Mouse (Mus musculus) MEL (cell line): ENCODE measurements around the gene Mog. TPM values are rescaled to one million over a fixed set of nuclear protein-coding genes. Genes with fewer than 3 reads are reported as not detected.

ENCODE experiments used
- DNase-seq: peaks from one replicate; pipeline ENCODE4 v3.0.0; 2011; ENCODE audit warnings: low read depth, low spot score
- H3K27ac ChIP-seq: 2 replicates; pipeline ENCODE4 v1.5.1; 2012; ENCODE audit warnings: low read depth, mild to moderate bottlenecking, control low read depth, low read length, moderate library complexity; ENCODE audit not compliant: control insufficient read depth
- H3K27me3 ChIP-seq, 2 experiments: fragments of 150-350 bp in 1 of 2; sonication (generic) in 1 of 2; 2 replicates each; pipeline ENCODE4 v1.6.1; 2012; ENCODE audit warnings: low read length in 2 of 2, mild to moderate bottlenecking in 2 of 2, improper control_type of control experiment in 1 of 2, moderate library complexity in 1 of 2; ENCODE audit not compliant: insufficient read depth in 2 of 2, control insufficient read depth in 1 of 2
- H3K36me3 ChIP-seq, 2 experiments: 2 replicates each; pipeline ENCODE4 v1.6.1; 2012 to 2014; ENCODE audit warnings: low read length in 2 of 2, improper control_type of control experiment in 1 of 2, inconsistent platforms in 1 of 2, mild to moderate bottlenecking in 1 of 2; ENCODE audit not compliant: insufficient read depth in 2 of 2, control insufficient read depth in 1 of 2
- H3K4me1 ChIP-seq, 2 experiments: fragments of 150-350 bp in 1 of 2; sonication (generic) in 1 of 2; 2 replicates each; pipeline ENCODE4 v1.6.1; 2012; ENCODE audit warnings: low read length in 2 of 2, improper control_type of control experiment in 1 of 2, mild to moderate bottlenecking in 1 of 2; ENCODE audit not compliant: insufficient read depth in 2 of 2, control insufficient read depth in 1 of 2
- H3K4me3 ChIP-seq, 2 experiments: fragments of 150-350 bp in 1 of 2; sonication (generic) in 1 of 2; 2 replicates each; pipeline ENCODE4 v1.5.1; 2012; ENCODE audit warnings: low read depth in 2 of 2, low read length in 2 of 2, mild to moderate bottlenecking in 2 of 2, moderate library complexity in 2 of 2, control low read depth in 1 of 2, improper control_type of control experiment in 1 of 2; ENCODE audit not compliant: control insufficient read depth in 1 of 2, insufficient read depth in 1 of 2
- H3K79me2 ChIP-seq: 2 replicates; pipeline ENCODE4 v1.6.1; 2012; ENCODE audit warnings: mild to moderate bottlenecking, low read length, moderate library complexity; ENCODE audit not compliant: control insufficient read depth, poor library complexity, insufficient read depth
- H3K9ac ChIP-seq: 2 replicates; pipeline ENCODE4 v1.6.1; 2012; ENCODE audit warnings: low read depth, mild to moderate bottlenecking, control low read depth, low read length, moderate library complexity; ENCODE audit not compliant: control insufficient read depth, poor library complexity, severe bottlenecking
- H3K9me3 ChIP-seq: fragments of 150-350 bp; sonication (generic); replicated peaks from 2 replicates; pipeline ENCODE4 v1.6.1; 2012; ENCODE audit warnings: mild to moderate bottlenecking, low read length, improper control_type of control experiment, moderate library complexity; ENCODE audit not compliant: insufficient read depth
- CHD1 ChIP-seq: IDR thresholded peaks from 2 replicates; pipeline ENCODE4 v1.6.1; 2012; ENCODE audit warnings: low read depth, mild to moderate bottlenecking, inconsistent platforms, low read length, improper control_type of control experiment
- CHD2 ChIP-seq: IDR thresholded peaks from 2 replicates; pipeline ENCODE4 v1.6.1; 2011; ENCODE audit warnings: low read length, improper control_type of control experiment
- ELF1 ChIP-seq: IDR thresholded peaks from 2 replicates; pipeline ENCODE4 v1.6.1; 2014; ENCODE audit warnings: low read depth, mild to moderate bottlenecking, inconsistent platforms, low read length, improper control_type of control experiment, moderate library complexity
- ETS1 ChIP-seq: IDR thresholded peaks from 2 replicates; pipeline ENCODE4 v1.6.1; 2012; ENCODE audit warnings: low read depth, mild to moderate bottlenecking, inconsistent platforms, low read length, improper control_type of control experiment, moderate library complexity
- GABPA ChIP-seq: IDR thresholded peaks from 2 replicates; pipeline ENCODE4 v1.6.1; 2012; ENCODE audit warnings: low read depth, mild to moderate bottlenecking, inconsistent platforms, low read length, improper control_type of control experiment, moderate library complexity
- HCFC1 ChIP-seq: IDR thresholded peaks from 2 replicates; pipeline ENCODE4 v1.6.1; 2012; ENCODE audit warnings: low read depth, mild to moderate bottlenecking, inconsistent platforms, low read length, improper control_type of control experiment, moderate library complexity
- KAT2A ChIP-seq: conservative IDR thresholded peaks from 2 replicates; pipeline ENCODE4 v1.6.1; 2012; ENCODE audit warnings: low read depth, low read length, improper control_type of control experiment, inconsistent platforms
- MAFK ChIP-seq: IDR thresholded peaks from 2 replicates; pipeline ENCODE4 v1.6.1; 2011; ENCODE audit warnings: low read depth, mild to moderate bottlenecking, low read length, improper control_type of control experiment, borderline replicate concordance
- MAZ ChIP-seq: IDR thresholded peaks from 2 replicates; pipeline ENCODE4 v1.6.1; 2012; ENCODE audit warnings: low read depth, mild to moderate bottlenecking, inconsistent platforms, low read length, improper control_type of control experiment
- MXI1 ChIP-seq: IDR thresholded peaks from 2 replicates; pipeline ENCODE4 v1.6.1; 2011; ENCODE audit warnings: mild to moderate bottlenecking, low read depth, low read length, improper control_type of control experiment
- MYB ChIP-seq: IDR thresholded peaks from 2 replicates; pipeline ENCODE4 v1.6.1; 2011; ENCODE audit warnings: mild to moderate bottlenecking, low read depth, low read length, improper control_type of control experiment
- NRF1 ChIP-seq: IDR thresholded peaks from 2 replicates; pipeline ENCODE4 v1.6.1; 2014; ENCODE audit warnings: low read depth, mild to moderate bottlenecking, inconsistent platforms, low read length, improper control_type of control experiment, moderate library complexity; ENCODE audit not compliant: poor library complexity, insufficient read depth, severe bottlenecking
- SIN3A ChIP-seq: IDR thresholded peaks from 2 replicates; pipeline ENCODE4 v1.6.1; 2012; ENCODE audit warnings: low read length, improper control_type of control experiment, inconsistent platforms
- TBP ChIP-seq: IDR thresholded peaks from 2 replicates; pipeline ENCODE4 v1.8.0; 2011; ENCODE audit warnings: low read depth, low read length, improper control_type of control experiment
- TCF12 ChIP-seq: IDR thresholded peaks from 2 replicates; pipeline ENCODE4 v1.6.1; 2014; ENCODE audit warnings: low read depth, mild to moderate bottlenecking, inconsistent platforms, low read length, improper control_type of control experiment, moderate library complexity
- UBTF ChIP-seq: IDR thresholded peaks from 2 replicates; pipeline ENCODE4 v1.6.1; 2012; ENCODE audit warnings: low read depth, mild to moderate bottlenecking, inconsistent platforms, low read length, improper control_type of control experiment, moderate library complexity, borderline replicate concordance; ENCODE audit not compliant: insufficient read depth
- ZC3H11A ChIP-seq: IDR thresholded peaks from 2 replicates; pipeline ENCODE4 v1.6.1; 2012; ENCODE audit warnings: low read depth, mild to moderate bottlenecking, inconsistent platforms, low read length, improper control_type of control experiment
- ZMIZ1 ChIP-seq: IDR thresholded peaks from 2 replicates; pipeline ENCODE4 v1.6.1; 2012; ENCODE audit warnings: low read depth, mild to moderate bottlenecking, inconsistent platforms, low read length, improper control_type of control experiment, moderate library complexity
- ZNF384 ChIP-seq: IDR thresholded peaks from 2 replicates; pipeline ENCODE4 v1.6.1; 2012; ENCODE audit warnings: low read depth, mild to moderate bottlenecking, inconsistent platforms, low read length, improper control_type of control experiment
- polyA plus RNA-seq, 2 experiments: library from polyadenylated mRNA; stranded (reverse) in 1 of 2; unstranded in 1 of 2; fragments of >175 nt in 1 of 2; fragments of >200 nt in 1 of 2; gene quantifications; 2 replicates each; pipeline versions ENCODE4 v1.2.1 to v1.2.4; 2012; ENCODE audit warnings: low replicate concordance in 2 of 2, low read depth in 1 of 2; ENCODE audit not compliant: insufficient read length in 2 of 2, insufficient read depth in 1 of 2, missing spikeins in 1 of 2
- total RNA-seq: library from RNA; depleted of rRNA; stranded (reverse); fragments of 300-350 nt; gene quantifications from 2 replicates; pipeline ENCODE4 v1.2.3, GENCODE M21; 2012

Gene Mog
- total and polyA plus RNA-seq, 3 experiments, result not detected

DNA sequence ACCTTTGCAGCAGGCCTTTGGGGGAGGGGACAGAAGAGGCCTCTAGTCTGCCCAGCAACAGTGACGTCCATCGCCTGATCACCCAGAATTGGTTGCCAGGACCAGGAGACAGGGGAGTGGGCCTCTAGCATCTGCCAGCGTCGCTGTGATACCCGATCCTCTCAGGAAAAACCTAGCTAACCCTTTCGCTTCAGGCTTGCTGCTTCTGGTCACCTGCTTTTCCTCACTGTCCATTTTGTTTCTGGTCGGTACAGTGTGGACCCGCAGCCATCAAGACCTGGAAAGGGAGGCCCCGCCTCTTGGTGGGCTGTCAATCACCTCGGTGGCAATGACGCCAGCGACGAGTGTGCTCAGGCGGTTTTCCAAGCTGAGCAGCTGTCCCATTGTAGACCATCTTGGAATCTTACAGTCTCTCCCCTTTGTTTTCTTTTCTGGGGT is 5.5 kb upstream of the Mog start:
- TF ChIP-seq NRF1 (no peak), GABPA (no peak), ZMIZ1 (no peak)
- TF ChIP-seq, all 39 proteins: peak for 0
- Histone ChIP-seq H3K9ac (no peak overlapping the region), H3K27ac (no peak overlapping the region)

DNA sequence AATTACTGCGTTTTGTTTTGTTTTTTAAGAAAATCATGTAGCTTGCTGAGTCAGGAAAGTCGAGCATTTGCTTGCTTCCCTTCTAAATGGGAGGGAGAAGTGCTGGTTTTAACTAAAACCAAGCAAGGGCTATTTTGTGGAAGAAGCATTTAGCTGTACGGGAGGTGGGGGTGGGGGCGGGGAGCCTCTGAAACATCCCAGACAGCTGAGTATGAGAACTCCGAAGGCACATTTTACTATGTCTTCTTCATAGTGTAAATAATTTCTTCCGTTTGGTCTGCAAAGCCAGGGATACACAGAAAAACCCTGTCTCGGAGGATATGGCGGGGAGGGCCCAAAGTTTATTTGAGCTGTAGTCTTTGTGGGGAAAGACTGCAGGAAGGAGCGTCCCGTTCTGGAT is 5.0 kb upstream of the Mog start:
- no peak overlapping the region for H3K4me3 ChIP-seq
- no peak overlapping the region for H3K9ac ChIP-seq
- no peaks in the 10 kb centered on the region for H3K4me1 ChIP-seq
- H3K27me3 ChIP-seq, result peaks cover 0 to 2% of the 10 kb centered on the region in 2 experiments; a peak in 2 of 4 replicates
- no peaks in the 10 kb centered on the region for H3K79me2 ChIP-seq
- no peak for TF ChIP-seq MYB
- TF ChIP-seq HCFC1, result no peak
- TF ChIP-seq TCF12, result no peak
- TF ChIP-seq ELF1, result no peak
- TF ChIP-seq TBP, result no peak
- TF ChIP-seq SIN3A, result no peak
- no peak for TF ChIP-seq MAZ
- TF ChIP-seq MXI1, result no peak
- TF ChIP-seq ZC3H11A, result no peak
- TF ChIP-seq ZNF384, result no peak
- no peak for TF ChIP-seq MAFK
- TF ChIP-seq CHD1, result no peak
- no peak for TF ChIP-seq GABPA
- TF ChIP-seq CHD2, result no peak
- no peak for TF ChIP-seq KAT2A
- no peak for TF ChIP-seq ETS1
- no peak for TF ChIP-seq UBTF
- no peak for DNase-seq
- no peaks in the 10 kb centered on the region for H3K36me3 ChIP-seq
- no peak overlapping the region for H3K27ac ChIP-seq
- no peaks in the 10 kb centered on the region for H3K9me3 ChIP-seq

More for the DNA sequence above, 5.5 kb upstream of the Mog start:
- Histone ChIP-seq H3K79me2 (no peaks in the 10 kb centered on the region), H3K4me3 (no peak overlapping the region), H3K36me3 (no peaks in the 10 kb centered on the region), H3K4me1 (no peaks in the 10 kb centered on the region), H3K27me3 (peaks cover 0 to 2% of the 10 kb centered on the region in 2 experiments; a peak in 1 of 4 replicates), H3K9me3 (no peaks in the 10 kb centered on the region)
- DNase-seq, result no peak
